ENCODE assay signal across 33 mouse cellular contexts in genomic region chr16:41467391-41467790, GRCm38 (mm10).
DNase-seq lines count a peak whose midpoint lies in the region; ATAC-seq lines count a peak whose summit lies in the region.
"Had no signal": no experiment of that assay in that cellular context is flagged by ENCODE, and none has a peak within 500 bp of the region (broad histone marks: within the 10 kb centered on the region; RNA-seq: fewer than 3 reads in every experiment).

No protein-coding gene starts in this region.

- no peak overlapping the region for H3K9ac ChIP-seq in neural tube, embryonic 15.5 days (replicated peaks)
- H3K9ac ChIP-seq: embryonic facial prominence, embryonic 13.5 days; forebrain, embryonic 13.5 days; heart, embryonic 12.5 days; heart, embryonic 15.5 days; hindbrain, embryonic 14.5 days had no signal

- H3K27me3 ChIP-seq in neural tube, embryonic 15.5 days (replicated peaks), result no peaks in the 10 kb centered on the region
- H3K27me3 ChIP-seq: CH12.LX; embryonic facial prominence, embryonic 13.5 days; forebrain, embryonic 13.5 days; heart, embryonic 12.5 days; heart, embryonic 15.5 days had no signal

- peak; percentile 44 for DNase-seq in adrenal gland, adult 2 months
- DNase-seq in adrenal gland, postnatal 4 days (ENCODE audit: low spot score in 2 of 2), result no peak
- peak; percentile 1 for DNase-seq in ovary, adult 18-20 months (ENCODE audit: low spot score)
- DNase-seq in ovary, postnatal 14 days (ENCODE audit: low spot score), result no peak
- DNase-seq in adrenal gland, postnatal 36 days, result peak; percentile 1 to 11
- no peak for DNase-seq in natural killer cell, adult 2 months (ENCODE audit: low spot score in 2 of 2)
- DNase-seq: B cell, adult 2 months; cerebellum, adult 11-12 months; cerebellum, adult 8-10 months; cerebellum, postnatal 10 days; cerebellum, postnatal 36 days; embryo, embryonic 11 days; gastrocnemius, postnatal 10 days; gastrocnemius, postnatal 36 days; heart, adult 18-20 months; heart, postnatal 14 days; heart, postnatal 4 days; kidney, adult 18-20 months had no signal

- H3K4me3 ChIP-seq in neural tube, embryonic 15.5 days (replicated peaks), result no peak overlapping the region
- H3K4me3 ChIP-seq: embryonic facial prominence, embryonic 10.5 days; embryonic facial prominence, embryonic 13.5 days; erythroblast, embryonic 14.5 days; forebrain, embryonic 10.5 days; forebrain, embryonic 13.5 days; heart, embryonic 12.5 days; heart, embryonic 15.5 days had no signal

- H3K27ac ChIP-seq in neural tube, embryonic 15.5 days (replicated peaks), result no peak overlapping the region
- H3K27ac ChIP-seq: embryonic facial prominence, embryonic 10.5 days; embryonic facial prominence, embryonic 13.5 days; forebrain, embryonic 10.5 days; forebrain, embryonic 13.5 days; heart, embryonic 15.5 days; hindbrain, embryonic 14.5 days; hindbrain, postnatal 0 days had no signal

- H3K36me3 ChIP-seq in neural tube, embryonic 15.5 days, result no peaks in the 10 kb centered on the region
- H3K36me3 ChIP-seq: embryonic facial prominence, embryonic 10.5 days; embryonic facial prominence, embryonic 13.5 days; forebrain, embryonic 10.5 days; G1E; heart, embryonic 12.5 days; heart, embryonic 15.5 days had no signal

- no peak overlapping the region for H3K4me2 ChIP-seq in neural tube, embryonic 15.5 days
- H3K4me2 ChIP-seq: embryonic facial prominence, embryonic 13.5 days; forebrain, embryonic 13.5 days; heart, embryonic 12.5 days; heart, embryonic 15.5 days; hindbrain, embryonic 14.5 days had no signal

- 50% methylated on average over 2 of the region's 2 CpGs for WGBS in neural tube, embryonic 15.5 days

- no peaks in the 10 kb centered on the region for H3K4me1 ChIP-seq in neural tube, embryonic 15.5 days
- H3K4me1 ChIP-seq: embryonic facial prominence, embryonic 10.5 days; embryonic facial prominence, embryonic 13.5 days; forebrain, embryonic 10.5 days; forebrain, embryonic 13.5 days; heart, embryonic 12.5 days; heart, embryonic 15.5 days had no signal

- no peak for ATAC-seq in neural tube, embryonic 15.5 days (ENCODE audit: low FRiP score)
- ATAC-seq: forebrain, embryonic 13.5 days; forebrain, embryonic 16.5 days; hindbrain, postnatal 0 days; inflammation-experienced regulatory T-cells, adult 6 months; intestine, embryonic 16.5 days had no signal

- no peaks in the 10 kb centered on the region for H3K9me3 ChIP-seq in neural tube, embryonic 15.5 days (replicated peaks)
- H3K9me3 ChIP-seq: embryonic facial prominence, embryonic 10.5 days; embryonic facial prominence, embryonic 13.5 days; forebrain, embryonic 10.5 days; forebrain, embryonic 13.5 days; G1E; heart, embryonic 12.5 days; heart, embryonic 15.5 days had no signal

Comparison
In these comparisons a context has a peak if more than half of its experiments do, and no peak if none do; other contexts are left out.
1. DNase-seq: peak in adrenal gland, adult 2 months (single experiment), ovary, adult 18-20 months (single experiment) and adrenal gland, postnatal 36 days (2 of 2); none in adrenal gland, postnatal 4 days (0 of 2), ovary, postnatal 14 days (single experiment) and natural killer cell, adult 2 months (0 of 2).